Mouse (Mus musculus) embryonic facial prominence, embryonic 10.5 days (tissue): ENCODE measurements around the gene Ccdc54. TPM values are rescaled to one million over a fixed set of nuclear protein-coding genes. Genes with fewer than 3 reads are reported as not detected.

Experiments used
- polyA plus RNA-seq: library from polyadenylated mRNA; unstranded; fragments of >200 nt; fragmentation: Nextera tagmentation; extraction: Ambion mirVana; gene quantifications from 2 replicates; pipeline ENCODE4 v1.2.1, GENCODE M21; 2016

The Ccdc54 gene
- polyA plus RNA-seq, 1 experiment from 2014 or later, result not detected

Other genes with a start within 250 kb of the Ccdc54 start
- 44.6 and 48.3 TPM in 2 replicates for gene Bbx, start 158.8 kb downstream of the Ccdc54 start, polyA plus RNA-seq